Mouse (Mus musculus): Measurements from ENCODE around the gene Glipr1l3. TPM values are rescaled to one million over a fixed set of nuclear protein-coding genes. Genes with fewer than 3 reads are reported as not detected.

Gene Glipr1l3
- polyA plus RNA-seq (2012; rRNA removed; ENCODE audit: low replicate concordance): not detected in 2 replicates

GRCm38 (mm10) chr10:112159882-112160560 lies at the start of gene Glipr1l3:
Gene Glipr1l3 (minus strand): TSS chr10:112160327.

GRCm38 (mm10) chr10:112163168-112163766 lies 3.1 kb upstream of the Glipr1l3 start, which contains the start of gene Caps2:
Gene Caps2 (plus strand): TSS chr10:112163621.

Other genes with a start within 250 kb of the Glipr1l3 start
- gene Krr1, start 187.7 kb downstream of the Glipr1l3 start, polyA plus RNA-seq (2012; rRNA removed; ENCODE audit: low replicate concordance): 5.3 and 11.7 TPM in 2 replicates
- gene Glipr1, start 157.7 kb downstream of the Glipr1l3 start, polyA plus RNA-seq (2012; rRNA removed; ENCODE audit: low replicate concordance): 4.2 and 12.2 TPM in 2 replicates
- not detected in 2 replicates for gene Glipr1l1, start 100.1 kb downstream of the Glipr1l3 start, polyA plus RNA-seq (2012; rRNA removed; ENCODE audit: low replicate concordance)
- not detected in 2 replicates for gene Glipr1l2, start 77.0 kb downstream of the Glipr1l3 start, polyA plus RNA-seq (2012; rRNA removed; ENCODE audit: low replicate concordance)
- gene Caps2, start 3.3 kb upstream of the Glipr1l3 start, polyA plus RNA-seq (2012; rRNA removed; ENCODE audit: low replicate concordance): 0.09 TPM in 1 of 2 replicates, not detected in the other
- 0.64 and 2.0 TPM in 2 replicates for gene Kcnc2, start 110.8 kb upstream of the Glipr1l3 start, polyA plus RNA-seq (2012; rRNA removed; ENCODE audit: low replicate concordance)